Mouse (Mus musculus) cerebellum, adult (tissue): ENCODE measurements around the gene St6galnac3.
A peak's percentile ranks its signal among the peaks of the same experiment; 100 is the strongest.

Experiments
- ATAC-seq: cut with Nextera tagmentation; 2 replicates; pipeline ENCODE4 v1.9.2; 2017; ENCODE audit warnings: mild to moderate bottlenecking, moderate library complexity, mixed read lengths; ENCODE audit not compliant: insufficient number of reproducible peaks, low FRiP score, low TSS enrichment

Gene St6galnac3

DNA sequence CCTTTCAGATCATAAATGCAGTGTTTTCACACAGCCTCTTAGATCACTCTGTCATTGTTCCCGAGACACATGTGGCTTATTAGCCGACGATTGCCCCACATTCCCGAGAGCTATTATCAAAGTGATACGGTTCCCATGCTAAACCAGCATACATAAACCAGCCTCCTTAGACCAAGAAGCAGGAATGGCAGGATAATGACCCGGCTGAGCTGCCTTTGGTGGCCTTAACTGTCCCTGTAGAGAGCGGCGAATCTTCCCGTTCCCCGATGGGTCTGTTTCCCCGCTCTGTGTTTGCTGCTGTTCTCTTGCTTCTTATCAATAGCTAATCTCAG lies 119.2 kb downstream of the St6galnac3 start:
- ATAC-seq = no peak

DNA sequence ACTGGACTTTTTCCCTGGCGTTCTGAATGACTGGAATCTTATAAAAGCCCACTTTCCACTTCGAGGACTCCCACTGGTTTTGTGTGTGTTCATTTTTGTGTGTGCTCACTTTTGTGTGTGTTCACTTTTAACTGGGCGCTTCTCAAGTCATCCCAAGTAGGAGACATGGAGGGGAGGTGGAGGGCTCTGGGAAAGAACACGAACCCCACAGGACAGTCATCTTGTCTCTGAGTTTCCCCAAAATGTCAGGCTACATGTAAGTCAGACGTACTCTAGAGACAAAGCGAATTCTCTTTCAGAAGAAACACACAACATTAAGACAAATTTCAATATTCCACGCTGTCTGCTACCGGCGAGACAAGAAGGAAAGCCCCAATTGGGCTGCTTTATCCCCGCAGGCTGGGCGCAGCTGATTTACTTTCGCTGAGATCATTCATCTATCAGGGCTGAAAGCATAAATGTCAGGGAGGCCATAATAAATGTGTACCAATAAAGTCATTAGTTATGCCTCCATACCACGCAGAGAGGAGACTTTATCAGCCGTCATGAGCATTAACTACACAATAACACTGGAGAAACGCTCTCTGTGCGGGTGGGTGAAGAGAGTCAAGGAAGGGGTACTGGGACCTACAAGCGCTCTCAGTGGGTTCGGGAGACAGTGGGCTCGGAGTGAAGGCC lies 119.7 kb downstream of the St6galnac3 start:
- ATAC-seq = no peak

DNA sequence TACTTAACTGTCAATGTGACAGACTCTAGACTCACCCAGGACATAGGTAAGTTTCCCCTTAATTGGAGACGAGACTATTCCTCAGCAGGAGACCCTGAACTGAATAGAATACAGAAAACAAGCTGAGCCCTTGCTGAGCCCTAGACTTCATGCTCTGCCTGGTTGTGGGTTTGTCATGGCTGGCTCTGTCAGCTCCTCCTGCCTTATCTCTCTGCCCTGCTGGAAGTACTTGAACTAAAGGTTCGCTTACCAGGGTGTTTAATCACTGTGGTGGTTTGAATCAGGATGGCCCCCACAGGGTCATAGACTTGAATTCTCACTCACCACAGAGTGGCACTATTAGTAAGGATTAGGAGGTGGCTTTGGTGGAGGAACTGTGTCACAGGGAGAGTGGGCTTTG lies 125.8 kb downstream of the St6galnac3 start:
- no peak for ATAC-seq

DNA sequence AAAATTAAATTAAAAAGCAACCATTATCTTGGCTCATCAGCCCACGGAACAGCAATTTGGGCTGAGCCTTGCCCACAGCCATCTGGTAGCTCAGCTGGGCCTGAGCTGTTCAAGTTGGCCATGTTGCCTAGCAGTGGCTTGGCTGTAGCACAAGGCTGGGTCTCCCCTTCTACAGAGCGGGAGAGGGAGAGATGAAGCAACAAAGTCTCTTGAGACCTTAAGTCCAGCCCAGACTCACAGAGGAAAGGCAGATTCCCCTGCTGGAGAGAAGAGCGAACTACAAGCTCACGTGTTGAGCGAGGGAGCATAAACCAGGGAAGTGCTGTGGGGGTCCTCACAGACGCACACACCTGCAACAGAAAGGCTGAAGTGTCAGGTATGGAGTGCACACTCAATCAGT lies 126.3 kb downstream of the St6galnac3 start:
- peak; percentile 41; the same call in 1 of the 2 replicates for ATAC-seq

DNA sequence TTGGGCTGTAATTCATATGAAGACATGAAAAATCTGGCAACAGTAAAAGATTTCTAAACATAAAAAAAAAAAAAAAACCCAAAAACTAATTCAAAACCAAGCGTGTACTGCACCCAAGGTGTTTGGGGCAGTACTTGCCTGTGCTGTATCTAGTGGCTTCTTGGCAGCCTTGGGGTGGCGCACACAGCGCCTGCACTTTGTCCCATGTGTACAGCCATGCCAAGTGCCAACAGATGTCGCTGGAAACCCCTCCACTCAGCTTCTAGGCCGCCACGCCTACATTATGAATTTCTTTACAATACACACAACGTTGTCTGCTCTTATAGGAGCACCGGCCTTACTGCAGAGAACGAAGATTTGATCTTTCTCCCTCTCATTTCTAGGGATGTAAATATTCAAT lies 130.4 kb downstream of the St6galnac3 start:
- ATAC-seq = no peak

DNA sequence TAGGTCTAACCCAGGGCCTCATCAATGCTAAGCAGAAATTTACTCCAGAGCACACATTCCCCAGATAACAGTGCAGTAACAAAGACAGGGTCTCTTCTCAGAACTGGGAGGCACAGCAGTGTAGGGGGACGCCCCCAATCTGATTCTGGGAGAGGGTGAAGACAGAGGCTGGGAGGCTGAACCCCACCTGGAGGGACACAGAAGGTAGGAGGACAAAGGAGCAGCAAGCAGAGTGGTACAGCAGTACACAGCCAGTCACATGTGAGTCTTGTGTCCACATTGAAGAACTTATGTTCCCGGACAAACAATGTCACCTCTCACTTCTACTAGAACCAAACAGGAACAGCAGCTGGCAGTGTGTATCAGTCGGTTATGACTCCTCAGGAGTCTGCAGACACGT lies 131.0 kb downstream of the St6galnac3 start:
- no peak for ATAC-seq

DNA sequence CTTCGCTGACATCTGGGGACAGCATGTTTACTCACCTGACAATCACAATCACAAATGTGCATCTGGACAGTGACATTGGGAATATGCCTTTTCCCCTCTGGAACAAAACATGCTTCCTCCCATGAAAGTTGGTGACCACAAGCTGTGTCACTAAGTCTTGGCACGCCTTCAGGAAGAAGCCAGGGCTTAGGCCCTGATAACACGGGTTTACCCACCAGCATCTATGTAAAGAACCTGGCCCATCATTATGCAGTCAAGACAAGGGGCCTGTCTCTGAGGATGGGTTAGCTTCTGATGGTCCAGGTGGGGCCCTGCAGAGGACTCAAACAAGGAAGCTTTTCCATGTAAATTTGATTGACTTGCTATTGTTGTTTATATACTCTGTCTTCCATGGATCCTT lies 131.9 kb downstream of the St6galnac3 start:
- no peak for ATAC-seq

DNA sequence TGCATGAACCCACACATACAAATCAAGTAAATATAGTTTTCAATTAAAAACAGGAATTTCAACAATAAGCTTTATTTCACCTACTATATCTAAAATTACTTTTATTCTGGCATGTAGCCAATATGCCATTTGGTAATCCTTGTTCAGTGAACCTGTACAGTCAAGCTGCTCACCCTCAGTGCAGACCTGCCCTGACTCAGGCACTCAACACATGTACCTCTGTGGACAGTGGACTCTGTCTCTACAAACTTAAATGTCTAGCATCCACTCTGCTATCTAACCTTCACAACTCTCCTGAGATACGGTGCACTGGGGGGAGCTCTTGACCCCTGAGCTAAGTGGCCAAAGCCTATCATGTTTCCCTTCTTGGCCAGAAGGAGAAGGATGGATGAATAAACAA lies 137.4 kb downstream of the St6galnac3 start:
- ATAC-seq = no peak

DNA sequence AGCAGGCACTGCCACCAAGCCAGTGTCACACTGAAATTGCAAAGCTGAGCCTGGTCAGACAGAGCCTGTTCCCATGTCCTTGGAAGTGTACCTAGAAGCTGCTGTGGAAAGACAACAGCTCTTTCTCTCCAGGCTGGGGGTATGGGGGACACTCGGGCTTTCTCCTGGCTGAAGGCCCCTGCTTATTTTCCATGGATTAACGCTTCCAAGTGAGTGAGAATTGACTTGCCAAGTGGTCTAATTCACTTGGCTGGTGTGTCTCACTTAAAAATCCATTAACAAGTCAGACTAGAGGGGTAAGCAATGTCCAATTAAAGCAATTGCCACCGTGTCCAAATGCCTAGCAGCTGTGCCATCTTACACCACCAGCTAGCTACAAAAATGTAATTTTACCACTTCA lies 140.1 kb downstream of the St6galnac3 start:
- ATAC-seq = no peak

DNA sequence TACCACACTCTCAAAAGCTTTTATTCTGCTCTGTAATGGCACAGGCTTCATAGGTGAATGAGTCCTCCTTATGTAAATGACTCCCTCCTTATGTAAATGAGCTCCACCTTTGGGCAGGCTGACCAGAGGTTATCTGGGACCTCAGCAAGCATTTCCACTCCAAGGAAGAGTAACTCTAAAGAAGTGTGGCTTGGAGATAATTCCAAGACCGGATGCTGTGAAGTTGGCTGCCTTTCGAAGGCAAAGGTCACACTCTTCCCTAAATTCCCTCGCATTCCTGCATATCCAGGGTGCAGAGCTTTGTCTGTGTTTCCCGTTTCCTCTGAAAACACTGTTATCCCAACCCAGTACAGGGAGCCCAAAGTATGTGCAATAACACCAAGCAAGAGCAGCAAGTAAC lies 142.9 kb downstream of the St6galnac3 start:
- no peak for ATAC-seq

DNA sequence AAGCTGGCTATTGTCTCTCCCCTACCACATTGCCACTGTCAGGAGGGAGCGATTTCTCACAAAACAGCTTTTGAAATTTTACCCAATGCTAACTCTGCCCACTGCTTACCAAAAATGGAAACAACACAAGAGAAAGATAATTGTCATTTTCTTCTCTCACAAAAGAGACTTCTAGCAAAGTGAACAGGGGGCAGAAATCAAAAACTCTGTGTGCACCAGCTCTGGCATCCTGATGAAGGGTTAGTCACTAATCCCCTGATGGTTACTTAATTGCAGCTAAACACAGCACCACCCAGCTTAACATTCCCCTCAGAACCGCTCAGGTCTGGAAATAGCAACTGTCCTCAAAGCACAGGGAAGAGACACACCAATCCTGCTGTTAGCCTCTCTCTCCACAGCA lies 144.3 kb downstream of the St6galnac3 start:
- no peak for ATAC-seq

DNA sequence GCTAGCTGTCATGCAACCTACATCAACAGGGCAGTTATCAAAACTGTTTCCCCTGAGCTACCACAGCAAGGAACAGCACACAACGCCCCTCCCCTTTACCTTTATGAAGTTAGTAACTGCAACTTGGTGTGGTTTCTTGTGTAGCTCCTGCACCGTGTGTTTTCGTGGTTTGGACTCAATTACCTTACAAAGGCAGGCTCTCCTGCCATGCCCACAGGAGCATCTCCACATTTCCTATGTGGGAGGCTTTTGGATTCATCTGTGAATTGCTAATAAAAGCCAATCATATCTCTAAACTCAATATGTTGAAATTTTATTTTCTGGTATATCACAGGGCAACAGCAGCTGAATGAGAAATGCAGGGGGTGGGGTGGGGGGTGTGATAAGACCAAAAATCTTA lies 144.8 kb downstream of the St6galnac3 start:
- no peak for ATAC-seq

DNA sequence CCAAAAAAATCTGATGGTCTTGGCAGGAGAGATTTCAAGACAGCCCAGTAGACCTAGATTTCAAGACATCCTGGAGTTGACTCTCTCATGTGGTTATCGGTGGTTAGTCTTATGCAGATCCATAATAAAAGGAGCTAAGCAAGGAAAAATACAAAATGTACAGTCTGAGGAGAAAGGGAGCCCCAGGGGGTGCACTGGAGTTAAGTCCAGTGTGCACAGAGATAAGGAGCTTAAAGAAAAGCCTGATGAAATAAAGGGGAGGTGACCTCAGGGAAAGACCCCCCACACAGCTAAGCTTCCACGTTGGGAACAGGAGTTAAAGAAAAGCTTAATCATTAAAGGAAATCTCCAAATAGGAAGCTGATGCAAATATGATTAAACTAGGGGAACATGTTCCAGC lies 147.7 kb downstream of the St6galnac3 start:
- no peak for ATAC-seq

DNA sequence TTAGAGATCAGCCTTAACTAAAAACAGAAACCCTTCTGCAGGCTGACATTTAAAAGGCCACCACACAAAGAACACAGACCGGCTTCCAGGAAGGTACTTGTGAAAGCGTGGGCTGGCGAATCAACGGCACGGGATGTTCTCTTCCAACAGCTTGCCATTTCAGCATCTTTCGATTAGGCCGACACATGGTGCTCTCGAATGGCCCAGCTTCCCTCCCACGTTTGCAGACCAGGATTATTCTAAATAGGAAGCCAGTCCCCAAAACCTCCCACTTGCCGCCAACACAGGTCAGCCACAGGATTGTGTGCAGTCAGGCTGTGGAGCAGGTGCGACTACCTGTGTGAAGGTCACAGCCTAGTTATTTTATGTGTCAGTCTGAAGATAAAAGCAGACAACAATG lies 153.8 kb downstream of the St6galnac3 start:
- ATAC-seq = no peak

DNA sequence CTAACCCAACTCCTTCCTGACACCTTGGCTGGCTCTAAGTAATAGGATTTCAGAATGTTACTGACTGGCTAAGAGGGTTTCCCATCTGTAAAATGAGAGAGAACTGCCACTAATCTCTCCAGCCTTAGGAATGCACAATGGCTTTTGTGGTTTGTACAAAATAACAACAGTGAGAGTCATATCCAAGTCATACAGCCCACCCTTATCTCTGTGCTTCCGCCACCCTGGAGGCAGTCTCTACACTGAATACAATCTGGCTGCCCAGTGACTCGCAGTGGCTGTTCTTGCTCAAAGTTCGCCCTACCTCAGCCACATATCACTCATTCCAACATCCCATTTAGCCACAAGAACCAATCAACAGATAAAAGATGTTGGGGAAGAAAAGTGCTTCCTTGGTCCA lies 156.2 kb downstream of the St6galnac3 start:
- ATAC-seq = no peak

DNA sequence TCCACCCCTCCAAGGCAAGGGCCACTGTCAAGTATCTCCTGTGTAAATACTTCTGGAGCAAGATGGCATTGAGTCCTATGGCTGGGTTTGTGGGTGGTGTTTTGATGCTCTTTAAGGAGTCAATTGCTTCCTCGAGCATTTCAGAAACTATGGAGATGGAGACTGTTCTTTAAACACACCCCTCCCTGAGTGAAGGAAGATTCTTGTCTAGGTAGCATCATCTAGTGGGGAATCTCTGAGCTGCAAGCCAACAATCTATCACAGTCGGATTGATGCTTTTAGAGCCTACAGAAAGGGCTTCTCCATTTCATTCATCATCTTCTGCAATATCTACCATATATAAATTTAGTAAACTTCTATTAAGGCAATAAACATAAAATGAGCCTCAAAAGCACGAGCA lies 157.1 kb downstream of the St6galnac3 start:
- no peak for ATAC-seq

DNA sequence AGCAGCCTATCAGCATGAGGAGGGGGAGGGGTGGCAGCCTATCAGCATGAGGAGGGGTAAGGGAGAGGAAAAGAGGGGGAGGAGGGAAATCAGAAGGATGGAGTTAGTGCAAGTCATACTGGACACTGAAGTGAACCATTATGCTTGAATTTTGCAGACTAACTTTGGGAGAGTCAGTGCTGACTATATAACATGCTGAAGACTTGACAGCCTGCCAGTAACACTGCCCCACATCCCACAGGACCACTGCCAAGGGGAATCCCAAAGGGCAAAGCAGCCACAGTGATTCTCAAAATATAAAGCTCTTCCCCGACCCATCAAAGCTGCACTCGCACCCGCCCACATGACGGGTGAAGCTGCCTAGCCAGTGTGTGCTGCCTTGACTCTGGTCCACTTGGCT lies 157.5 kb downstream of the St6galnac3 start:
- no peak for ATAC-seq

DNA sequence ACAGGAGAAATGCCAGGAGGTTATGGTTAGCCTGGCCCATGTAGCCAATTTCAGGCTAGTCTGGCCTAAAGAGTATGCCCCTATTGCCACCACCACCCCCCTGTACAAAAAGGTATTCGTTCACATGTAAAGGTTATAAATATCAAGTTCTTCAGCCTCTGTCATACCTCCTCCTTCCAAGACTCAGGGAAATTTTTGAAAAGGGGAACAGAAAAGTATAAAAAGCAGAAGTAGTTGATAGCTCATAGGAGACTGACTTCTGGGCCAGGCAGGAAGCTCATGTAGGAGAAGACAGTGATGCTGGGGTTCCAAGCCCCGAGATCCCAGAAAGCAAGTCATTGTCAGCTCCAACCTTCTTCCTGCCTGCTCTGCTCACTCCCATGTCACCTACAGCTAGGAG lies 158.9 kb downstream of the St6galnac3 start:
- no peak for ATAC-seq

DNA sequence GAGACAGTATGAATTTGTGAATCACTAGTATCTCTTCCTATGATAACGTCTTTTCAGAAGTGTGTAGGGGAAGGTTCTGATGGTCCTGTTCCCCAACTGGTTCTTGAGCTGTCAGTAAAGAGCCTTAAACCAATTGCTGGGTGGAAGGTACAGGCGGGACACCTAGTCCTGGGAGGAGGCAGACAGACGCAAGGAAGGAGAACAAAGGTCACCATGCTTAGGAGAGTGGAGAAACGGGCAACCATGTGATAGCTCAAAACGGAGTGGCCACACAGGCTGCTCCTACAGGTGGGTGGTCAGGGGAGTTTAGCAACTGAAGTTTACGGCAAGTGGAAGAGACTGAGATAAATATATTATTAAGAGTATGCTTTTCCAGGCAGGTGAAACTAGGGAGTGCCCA lies 164.1 kb downstream of the St6galnac3 start:
- ATAC-seq = no peak

DNA sequence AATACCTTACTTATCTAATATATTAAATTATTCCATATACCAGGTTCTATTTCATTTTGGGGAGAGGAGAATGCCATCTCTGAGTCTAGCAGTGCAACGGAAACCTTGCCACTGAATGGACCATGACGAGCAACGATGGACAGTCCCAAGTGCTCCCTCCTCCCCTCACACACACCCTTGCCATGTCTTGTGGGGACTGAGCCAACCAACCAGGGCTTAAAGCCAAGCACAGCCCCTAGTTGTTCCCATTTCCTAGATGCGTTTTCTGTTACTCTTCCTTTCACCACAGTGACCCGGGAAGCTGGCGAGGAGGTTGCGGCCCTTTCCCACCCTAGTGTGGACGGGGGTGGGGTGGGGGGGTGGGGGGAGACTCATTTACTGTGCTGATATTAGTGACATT lies 165.4 kb downstream of the St6galnac3 start:
- ATAC-seq = no peak

DNA sequence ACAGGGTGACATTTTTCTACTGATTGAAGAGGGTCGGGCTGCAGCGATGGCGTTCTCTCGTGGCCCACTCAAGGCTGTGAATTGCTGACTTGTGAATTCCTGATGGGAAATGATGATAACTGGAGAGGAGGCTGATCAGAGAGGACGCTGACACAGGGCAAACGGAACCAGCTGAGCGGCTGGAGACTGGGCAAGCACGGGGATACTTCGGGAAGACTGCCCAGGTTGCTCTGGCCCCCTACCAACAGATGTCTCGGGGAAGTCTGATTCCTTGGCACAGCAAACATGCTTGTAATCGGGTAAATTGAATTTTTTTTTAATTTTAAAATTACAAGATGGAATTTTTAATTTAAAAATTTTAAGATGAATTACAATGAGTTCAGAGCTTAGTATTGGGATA lies 168.4 kb downstream of the St6galnac3 start:
- ATAC-seq = peak; percentile 26; the same call in 1 of the 2 replicates

DNA sequence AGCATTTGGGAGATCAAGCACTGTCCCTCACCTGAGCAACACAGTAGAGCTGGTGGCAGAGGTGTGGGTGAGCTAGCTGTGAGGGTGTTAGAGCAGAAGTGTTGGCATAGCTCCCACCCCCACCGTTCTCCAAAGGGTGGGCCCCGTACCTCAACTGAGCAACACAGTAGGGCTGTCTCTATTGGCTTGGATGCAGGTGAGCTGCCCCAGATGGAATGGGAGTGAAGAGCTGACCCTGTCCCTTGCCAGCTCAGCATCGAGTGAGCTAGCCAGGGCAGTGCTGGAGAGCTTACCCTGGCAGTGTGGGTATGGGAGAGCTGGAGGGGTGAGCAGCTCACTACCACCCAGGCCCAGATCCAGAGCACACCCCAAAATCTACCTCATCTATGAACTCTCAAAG lies 171.3 kb downstream of the St6galnac3 start:
- ATAC-seq = no peak

DNA sequence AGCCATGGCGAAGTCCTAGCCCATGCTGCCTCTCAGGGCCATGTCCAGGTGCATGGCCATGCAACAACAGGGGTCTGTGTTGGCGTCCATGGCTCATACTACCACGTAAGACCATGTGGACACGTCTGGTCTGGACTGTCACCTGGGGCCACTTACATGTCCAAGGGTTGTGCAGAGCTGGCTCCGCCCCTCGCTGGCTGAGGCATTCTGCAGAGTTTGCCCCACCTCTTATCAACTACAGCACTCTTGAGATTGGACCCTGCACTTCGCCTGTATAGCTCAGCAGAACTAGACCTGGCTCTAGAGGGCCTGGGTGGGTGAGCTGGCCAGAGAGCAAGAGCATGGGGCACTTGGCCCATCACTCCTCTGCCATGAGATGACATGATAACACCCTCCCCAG lies 171.7 kb downstream of the St6galnac3 start:
- peak; percentile 31; the same call in 1 of the 2 replicates for ATAC-seq
